In the genomic region with DNA sequence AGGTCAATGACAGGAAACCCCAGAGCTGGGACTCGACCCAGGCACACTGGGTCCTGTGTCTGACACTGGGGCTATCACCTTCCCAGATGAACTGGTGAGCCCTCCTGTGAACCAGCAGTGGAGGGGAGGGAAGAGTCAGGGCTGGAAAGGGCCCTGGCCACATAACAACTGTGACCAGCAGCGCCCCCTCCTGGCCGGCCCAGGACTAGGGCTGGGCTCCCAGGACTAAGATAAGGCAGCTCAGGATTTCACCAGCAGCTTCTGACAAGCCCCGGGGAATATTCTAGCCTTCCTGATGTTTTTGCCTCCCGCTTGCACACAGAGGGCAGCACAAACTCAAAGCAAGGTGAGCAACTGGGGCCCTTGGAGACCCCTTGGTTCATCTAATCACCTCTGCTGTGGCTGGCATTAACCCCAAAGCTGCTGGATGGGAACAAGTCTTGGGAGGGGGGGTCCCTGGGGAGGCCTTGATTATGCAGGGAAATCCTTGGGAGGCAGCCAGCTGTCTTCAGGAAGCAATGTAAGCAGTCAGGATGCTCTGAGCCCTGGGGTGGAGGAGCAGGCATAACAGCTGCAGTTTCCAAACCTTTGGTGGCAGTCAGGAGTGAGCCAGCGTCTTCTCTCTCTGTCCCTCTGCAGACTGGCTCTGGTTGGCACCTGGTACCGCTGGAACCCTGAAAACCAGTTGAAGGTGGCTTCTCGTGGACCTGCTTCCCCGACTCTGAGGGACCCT, we compare ENCODE assay signal across 8 mouse cellular contexts. TPM values are rescaled to one million over a fixed set of nuclear protein-coding genes. Genes with fewer than 3 reads are reported as not detected.
DNase-seq lines count a peak whose midpoint lies in the region; ATAC-seq and TF ChIP-seq lines count a peak whose summit lies in the region.

Gene Ripor3 (minus strand): TSS at position 683 of the 733 bp plus-strand sequence.

- H3K27me3 ChIP-seq in hindbrain, embryonic 11.5 days (ENCODE audit: control insufficient read depth, insufficient read depth, low read length), result no peaks in the 10 kb centered on the region
- H3K27me3 ChIP-seq in hindbrain, embryonic 16.5 days (replicated peaks; ENCODE audit: control insufficient read depth, insufficient read depth, low read length), result no peaks in the 10 kb centered on the region
- no peaks in the 10 kb centered on the region for H3K27me3 ChIP-seq in intestine, embryonic 15.5 days (replicated peaks)
- H3K27me3 ChIP-seq in liver, adult 2 months (ENCODE audit: control insufficient read depth, insufficient read depth, low read length), result no peaks in the 10 kb centered on the region

- no peak within 1 kb of the TSS for H3K27ac ChIP-seq in hindbrain, embryonic 11.5 days (ENCODE audit: low read depth, low read length)
- no peak within 1 kb of the TSS for H3K27ac ChIP-seq in hindbrain, embryonic 16.5 days (ENCODE audit: low read depth, low read length)
- peak within 1 kb of the TSS; percentile 43; the same call in 1 of the 2 replicates for H3K27ac ChIP-seq in gastrocnemius, adult 2 months
- peak within 1 kb of the TSS; percentile 49 for H3K27ac ChIP-seq in intestine, embryonic 15.5 days
- no peak within 1 kb of the TSS for H3K27ac ChIP-seq in liver, adult 2 months (replicated peaks; ENCODE audit: insufficient read depth, low read depth, low read length)

- TF ChIP-seq CTCF in gastrocnemius, adult 2 months (IDR thresholded peaks at IDR 0.05), result peak; percentile 86
- TF ChIP-seq CTCF in liver, adult 2 months (IDR thresholded peaks at IDR 0.05; ENCODE audit: low read depth, low read length), result peak; percentile 85

- intact Hi-C loops in gastrocnemius, adult 2 months (cut with DNase I), result loop anchor here (10.0 kb wide), 1 partner anchor 325 kb away; the partner anchor contains the start of genes Cebpb and Tmem189

- no peaks in the 10 kb centered on the region for H3K9me3 ChIP-seq in hindbrain, embryonic 11.5 days (ENCODE audit: control insufficient read depth, low read length)
- no peaks in the 10 kb centered on the region for H3K9me3 ChIP-seq in hindbrain, embryonic 16.5 days (ENCODE audit: control insufficient read depth, low read length)
- no peaks in the 10 kb centered on the region for H3K9me3 ChIP-seq in intestine, embryonic 15.5 days

- no peak within 1 kb of the TSS for H3K4me3 ChIP-seq in hindbrain, embryonic 11.5 days (ENCODE audit: low read depth, low read length)
- no peak within 1 kb of the TSS for H3K4me3 ChIP-seq in hindbrain, embryonic 16.5 days (ENCODE audit: low read length)
- H3K4me3 ChIP-seq in gastrocnemius, adult 2 months, result no peak within 1 kb of the TSS
- no peak within 1 kb of the TSS for H3K4me3 ChIP-seq in intestine, embryonic 15.5 days (replicated peaks)
- H3K4me3 ChIP-seq in liver, adult 2 months (ENCODE audit: insufficient read depth, low read depth, low read length), result no peak within 1 kb of the TSS

- H3K36me3 ChIP-seq in hindbrain, embryonic 11.5 days (ENCODE audit: control insufficient read depth, insufficient read depth, low read length), result no peaks in the 10 kb centered on the region
- H3K36me3 ChIP-seq in hindbrain, embryonic 16.5 days (ENCODE audit: control insufficient read depth, insufficient read depth, low read length), result no peaks in the 10 kb centered on the region
- H3K36me3 ChIP-seq in intestine, embryonic 15.5 days, result no peaks in the 10 kb centered on the region
- H3K36me3 ChIP-seq in liver, adult 2 months (ENCODE audit: control insufficient read depth, insufficient read depth, low read length), result no peaks in the 10 kb centered on the region

- TF ChIP-seq POLR2A in liver, adult 2 months (IDR thresholded peaks at IDR 0.05; ENCODE audit: extremely low read depth, insufficient read depth, low read length), result no peak

- no peaks in the 10 kb centered on the region for H3K79me2 ChIP-seq in liver, adult 2 months (ENCODE audit: control insufficient read depth, insufficient read depth, low read length)

- ATAC-seq in hindbrain, embryonic 11.5 days (ENCODE audit: low FRiP score), result no peak
- no peak for ATAC-seq in hindbrain, embryonic 16.5 days
- ATAC-seq in intestine, embryonic 15.5 days, result no peak

- no peak within 1 kb of the TSS for H3K4me2 ChIP-seq in hindbrain, embryonic 11.5 days (replicated peaks; ENCODE audit: low read depth, low read length)
- H3K4me2 ChIP-seq in hindbrain, embryonic 16.5 days (ENCODE audit: low read length), result no peak within 1 kb of the TSS
- H3K4me2 ChIP-seq in intestine, embryonic 15.5 days (replicated peaks), result no peak within 1 kb of the TSS

- H3K9ac ChIP-seq in hindbrain, embryonic 11.5 days (ENCODE audit: low read depth, low read length), result 0 out of 2 replicates have a peak within 1 kb of the TSS, but pooled peaks have one; percentile 25
- no peak within 1 kb of the TSS for H3K9ac ChIP-seq in hindbrain, embryonic 16.5 days (ENCODE audit: low read depth, low read length)
- H3K9ac ChIP-seq in intestine, embryonic 15.5 days, result no peak within 1 kb of the TSS
- H3K9ac ChIP-seq in liver, adult 2 months (ENCODE audit: low read depth, low read length), result no peak within 1 kb of the TSS

- DNase-seq in hindbrain, embryonic 11.5 days (ENCODE audit: low spot score), result peak; percentile 76
- DNase-seq in c-Kit-positive CD71-negative TER-119-negative erythroid progenitor cells, embryonic 14.5 days (ENCODE audit: low read depth), result peak; percentile 61
- peak; percentile 86 for DNase-seq in gastrocnemius, adult 2 months
- DNase-seq in liver, adult 2 months (ENCODE audit: extremely low read depth, low read depth, low spot score), result peak; percentile 38
- DNase-seq in naive thymus-derived CD4-positive, alpha-beta T cell, adult 2 months (ENCODE audit: low read depth), result peak; percentile 87
- DNase-seq in testis, postnatal 14 days (ENCODE audit: low spot score), result peak; percentile 66

- 0 out of 2 replicates have a peak, but pooled peaks cover 2% of the 10 kb centered on the region for H3K4me1 ChIP-seq in hindbrain, embryonic 11.5 days (replicated peaks; ENCODE audit: control insufficient read depth, insufficient read depth, low read length)
- peaks cover 4% of the 10 kb centered on the region; the same call in 1 of the 2 replicates for H3K4me1 ChIP-seq in hindbrain, embryonic 16.5 days (ENCODE audit: control insufficient read depth, insufficient read depth, low read depth, low read length)
- peaks cover 45% of the 10 kb centered on the region for H3K4me1 ChIP-seq in intestine, embryonic 15.5 days (replicated peaks)
- peaks cover 9% of the 10 kb centered on the region for H3K4me1 ChIP-seq in liver, adult 2 months (ENCODE audit: control insufficient read depth, insufficient read depth, low read length)

- WGBS in hindbrain, embryonic 11.5 days, result 35% methylated on average over 9 of the region's 9 CpGs
- WGBS in hindbrain, embryonic 16.5 days, result 32% methylated on average over 9 of the region's 9 CpGs
- 35% methylated on average over 9 of the region's 9 CpGs for WGBS in intestine, embryonic 15.5 days
- WGBS in liver, adult 2 months, result 47% methylated on average over 9 of the region's 9 CpGs

RNA-seq across cellular contexts. Expression of gene Ripor3, which starts in this region (rescaled TPM):
- polyA plus RNA-seq in hindbrain, embryonic 11.5 days (2014; fragmentation: Nextera tagmentation; extraction: Ambion mirVana), result 0.49 and 0.69 TPM in 2 replicates
- polyA plus RNA-seq in hindbrain, embryonic 16.5 days (2015; fragmentation: Nextera tagmentation; extraction: Ambion mirVana), result 0.19 and 0.70 TPM in 2 replicates
- total RNA-seq in gastrocnemius, adult 2 months (2021), result under 1 TPM; 0.20 to 0.33 TPM
- 3.7 and 4.2 TPM in 2 replicates for polyA plus RNA-seq in intestine, embryonic 15.5 days (2015; fragmentation: Nextera tagmentation; extraction: Ambion mirVana)
- total RNA-seq in liver, adult 2 months (2014; rRNA removed), result 0.92 and 0.94 TPM in 2 replicates
- polyA plus RNA-seq in liver, adult 2 months (2012; rRNA removed), result 1.4 and 1.9 TPM in 2 replicates

Comparison
In these comparisons a context has a peak if more than half of its experiments do, and no peak if none do; other contexts are left out.
1. Peak in DNase-seq and H3K9ac ChIP-seq in hindbrain, embryonic 11.5 days; RNA of the gene not detected or under 1 TPM.
2. Peak in DNase-seq and H3K27ac ChIP-seq in gastrocnemius, adult 2 months; RNA of the gene not detected or under 1 TPM.